Mouse (Mus musculus) kidney, adult 11 months (tissue): ENCODE results near the gene Mfap2.
A peak's percentile ranks its signal among the peaks of the same experiment; 100 is the strongest.

Source experiments
- DNase-seq: peaks from one replicate; pipeline ENCODE4 v3.0.0; 2022

The Mfap2 gene

DNA sequence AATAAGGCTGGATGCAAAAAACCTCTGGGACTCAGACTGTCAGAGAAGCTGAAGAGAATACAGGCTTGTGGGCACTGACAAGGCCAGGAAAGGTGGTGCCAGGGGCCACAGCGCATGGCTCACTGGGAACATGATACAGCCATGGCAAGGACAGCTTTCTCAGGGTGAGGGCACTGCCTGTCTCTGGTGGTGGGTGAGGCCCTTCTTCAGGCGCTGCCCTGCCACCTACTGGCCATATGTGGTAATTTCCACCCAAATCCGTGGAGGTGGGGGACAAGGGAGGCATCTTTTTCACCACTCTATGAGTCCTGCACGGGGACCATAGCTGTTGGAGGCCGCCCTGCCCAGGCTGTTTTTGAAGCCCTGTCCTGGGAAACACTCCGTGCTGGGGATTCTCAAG, 21.5 kb downstream of the Mfap2 start:
- DNase-seq = peak; percentile 48

GRCm38 (mm10) chr4:141033606-141034549, 23.7 kb downstream of the Mfap2 start:
- peak; percentile 87 for DNase-seq

DNA sequence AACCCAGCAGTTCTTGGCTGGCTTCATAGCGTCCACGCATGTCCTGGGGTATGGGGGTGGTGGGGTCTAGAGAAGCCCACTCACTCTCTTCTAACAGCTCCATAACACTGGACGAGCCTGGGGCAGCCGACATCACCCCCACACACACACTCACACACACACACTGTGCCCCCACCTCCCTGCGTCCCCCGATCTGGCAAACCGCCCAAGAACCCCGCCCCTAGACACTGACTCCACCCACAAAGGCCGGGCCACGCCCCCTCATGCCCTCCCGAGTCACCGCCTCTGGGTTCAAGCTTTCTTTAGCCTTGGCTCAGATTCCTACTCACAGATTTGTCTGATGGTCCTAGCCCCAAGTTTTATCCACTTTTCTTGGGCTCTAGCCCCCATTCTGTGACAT, 30.9 kb downstream of the Mfap2 start:
- DNase-seq = no peak

GRCm38 (mm10) chr4:141044816-141045215, 34.6 kb downstream of the Mfap2 start:
- DNase-seq = no peak

DNA sequence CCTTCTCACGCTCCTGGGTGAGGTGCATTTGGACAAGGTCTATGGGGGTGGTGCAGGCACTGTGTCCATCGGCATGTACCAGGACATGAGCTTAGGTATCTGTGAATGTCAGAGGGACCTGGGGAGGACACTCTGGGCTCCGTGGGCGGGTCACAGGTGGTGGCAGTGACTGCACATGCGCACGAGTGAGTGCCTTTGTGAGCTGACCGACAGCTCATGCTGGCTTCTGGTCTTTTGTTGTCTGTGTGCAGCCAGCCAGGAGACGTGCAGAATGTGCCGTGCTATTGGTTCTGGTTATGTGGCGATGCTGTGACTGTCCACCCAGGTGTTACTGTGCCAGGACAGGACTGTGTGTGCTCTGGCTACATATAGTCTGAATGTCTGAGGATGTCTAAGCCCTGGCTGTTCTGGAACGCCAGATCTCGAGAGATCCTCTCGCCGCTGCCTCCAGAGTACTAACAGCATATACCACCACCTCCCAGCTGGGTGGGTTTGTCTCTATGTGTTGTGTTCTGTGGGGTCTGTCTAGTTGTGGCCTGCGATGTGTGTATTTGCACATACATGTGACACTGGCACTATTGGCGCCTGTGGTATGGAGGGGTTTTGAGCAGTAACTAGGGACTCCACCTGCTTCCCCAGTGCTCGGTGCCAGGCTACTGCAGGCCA, 38.7 kb downstream of the Mfap2 start:
- DNase-seq = no peak

DNA sequence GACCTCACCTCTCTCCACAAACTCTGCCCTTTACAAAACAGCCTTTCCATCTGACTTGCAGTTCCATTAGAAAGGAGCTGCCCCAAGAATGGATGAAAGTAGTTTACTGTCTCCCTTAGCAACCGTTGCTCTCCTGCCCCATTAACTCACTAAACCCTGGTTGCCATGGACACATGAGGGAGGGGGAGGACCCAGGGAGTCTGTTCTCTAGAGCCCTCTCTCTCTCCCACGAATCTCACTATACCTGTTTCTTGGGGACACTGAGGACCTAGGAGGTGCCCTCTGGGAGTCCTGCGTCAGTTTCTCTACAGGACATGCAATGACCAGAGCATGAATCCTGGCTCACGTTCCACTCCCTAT, 39.2 kb downstream of the Mfap2 start:
- DNase-seq = peak; percentile 53

GRCm38 (mm10) chr4:141052442-141052841, 42.2 kb downstream of the Mfap2 start:
- no peak for DNase-seq

- peak; percentile 79 for DNase-seq
Observed at GRCm38 (mm10) chr4:141053138-141053537, 42.9 kb downstream of the Mfap2 start.

DNA sequence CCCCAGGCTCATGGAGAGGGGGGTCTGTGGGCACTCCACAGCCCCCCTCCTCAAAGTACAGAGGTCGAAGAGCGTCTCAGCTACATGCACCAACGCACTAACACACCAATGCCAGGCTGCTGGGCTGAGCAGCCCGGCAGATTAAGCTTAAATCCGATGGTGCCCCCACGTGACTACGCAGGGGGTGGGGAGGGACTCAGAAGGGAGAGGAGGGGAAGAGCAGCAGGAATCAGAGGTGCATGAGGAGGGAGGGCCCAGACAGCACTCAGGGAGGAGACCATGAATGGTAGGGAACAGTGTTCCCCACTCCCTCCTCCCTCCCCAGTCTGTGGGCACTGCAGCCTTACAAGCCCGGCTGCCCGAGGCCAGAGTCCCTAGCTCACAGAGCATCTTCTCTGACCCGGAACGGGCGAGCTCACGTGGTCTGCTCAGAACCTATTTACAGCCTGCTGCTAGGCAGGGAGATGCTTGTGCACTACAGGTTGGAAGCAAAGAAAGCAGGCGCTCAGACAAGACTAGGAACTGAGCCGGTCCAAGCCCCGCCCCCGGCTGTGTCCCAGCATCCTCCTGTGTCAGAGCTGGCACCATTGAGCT, 43.4 kb downstream of the Mfap2 start:
- DNase-seq = peak; percentile 99

- DNase-seq = no peak
Observed at GRCm38 (mm10) chr4:141056970-141057369, 46.8 kb downstream of the Mfap2 start.

DNA sequence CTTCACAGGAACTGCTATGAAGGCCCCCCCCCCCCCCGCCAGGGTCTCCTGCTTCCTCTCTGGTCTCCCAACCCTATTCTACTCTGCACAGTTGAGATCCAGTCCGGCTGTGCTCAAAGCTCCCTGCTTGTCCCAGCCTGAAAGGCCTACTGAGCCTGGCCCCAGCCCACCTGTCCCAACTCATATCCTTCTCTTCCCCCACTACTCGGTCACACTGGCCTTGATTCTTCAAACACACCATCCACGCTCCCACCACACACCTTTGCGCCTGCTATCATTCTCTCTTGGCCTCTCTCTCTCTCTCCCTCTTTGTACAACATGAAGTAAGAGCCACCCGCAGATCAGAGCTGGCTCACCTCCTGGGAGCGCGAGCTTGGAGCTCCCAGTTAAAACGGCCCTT, 48.6 kb downstream of the Mfap2 start:
- no peak for DNase-seq

DNA sequence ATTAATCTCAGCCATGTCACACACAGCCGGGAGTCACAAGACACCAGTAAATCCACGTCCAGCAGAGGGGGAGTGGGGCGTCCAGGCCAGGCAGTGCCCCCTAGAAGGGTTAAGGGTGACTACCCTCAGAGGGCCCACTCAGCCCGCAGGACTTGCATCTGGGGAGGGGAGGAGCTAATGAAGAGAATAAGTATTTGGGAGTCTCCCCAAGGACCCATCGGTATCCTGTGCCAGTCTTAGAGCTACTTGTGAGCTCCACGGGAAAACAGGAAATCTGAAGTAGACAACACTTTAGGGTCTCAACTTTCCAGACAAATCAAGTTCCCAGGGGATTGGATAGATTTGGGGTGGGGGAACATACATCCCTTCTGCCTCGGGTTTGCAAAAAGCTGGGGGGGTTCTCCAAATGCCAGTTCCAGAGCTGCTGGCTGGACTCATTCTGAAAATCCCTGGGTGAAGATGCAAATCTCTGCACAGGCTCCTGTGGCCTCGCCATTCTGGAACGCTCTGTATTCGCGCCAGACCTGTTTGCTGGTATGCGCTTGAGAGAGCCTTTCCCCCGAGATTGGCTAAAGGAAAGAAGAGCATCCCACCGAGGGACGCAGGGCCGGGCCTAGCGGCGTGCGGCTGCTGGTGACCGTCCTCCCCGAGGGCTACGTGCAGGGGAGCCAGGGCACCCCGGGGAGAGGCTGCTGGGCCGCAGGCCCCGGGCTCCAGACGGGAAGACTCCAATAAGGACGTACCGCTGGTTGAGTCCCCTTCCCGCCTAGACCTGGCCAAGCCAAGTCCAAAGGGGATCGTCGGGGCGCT, 49.6 kb downstream of the Mfap2 start:
- DNase-seq = no peak

DNA sequence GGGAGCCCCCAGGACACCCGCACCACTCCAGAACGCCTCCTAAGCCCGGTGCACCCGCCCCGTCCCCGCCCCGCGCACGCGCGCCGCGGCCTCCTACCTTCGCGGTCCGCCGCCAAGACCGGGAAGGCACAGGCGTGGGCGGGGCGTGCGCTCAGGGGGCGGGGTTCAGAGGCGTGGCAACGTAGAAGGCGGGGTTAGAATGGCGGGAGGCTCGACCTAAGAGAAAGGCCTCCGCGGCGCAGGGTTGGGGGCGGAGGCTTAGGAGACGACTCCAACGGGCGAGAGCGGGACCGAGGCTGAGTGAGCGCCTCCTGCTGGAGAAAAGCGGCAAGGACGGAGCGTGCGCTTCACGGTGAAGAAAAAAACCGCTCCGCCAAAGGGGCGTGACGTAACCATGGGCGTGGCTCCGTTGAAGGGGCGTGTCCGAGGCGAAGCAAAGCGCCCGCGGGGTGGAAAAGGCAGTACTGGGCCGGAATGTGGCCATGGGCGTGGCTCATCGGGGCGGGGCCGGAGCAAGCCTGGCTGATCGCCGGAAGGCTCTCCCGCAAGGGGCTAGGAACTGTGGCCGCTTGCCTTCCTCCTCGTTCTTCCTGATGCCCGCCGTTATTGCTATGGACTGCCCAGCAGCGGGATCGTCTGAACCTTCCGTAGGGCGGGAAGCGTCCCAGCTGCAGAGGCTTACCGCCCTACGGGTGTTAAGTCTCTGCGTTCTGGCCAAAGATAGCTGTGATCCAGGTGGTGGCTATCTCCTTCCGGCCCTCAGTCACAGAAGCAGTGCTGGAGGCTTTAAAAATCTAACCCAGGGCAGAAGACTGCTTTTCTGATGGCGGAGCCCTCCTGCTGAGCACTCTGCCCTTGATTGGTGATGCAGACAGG, 50.4 kb downstream of the Mfap2 start, which contains the start of gene Crocc:
Gene Crocc (minus strand): TSS at position 125 of the 876 bp plus-strand sequence.
- peak; percentile 99 for DNase-seq

DNA sequence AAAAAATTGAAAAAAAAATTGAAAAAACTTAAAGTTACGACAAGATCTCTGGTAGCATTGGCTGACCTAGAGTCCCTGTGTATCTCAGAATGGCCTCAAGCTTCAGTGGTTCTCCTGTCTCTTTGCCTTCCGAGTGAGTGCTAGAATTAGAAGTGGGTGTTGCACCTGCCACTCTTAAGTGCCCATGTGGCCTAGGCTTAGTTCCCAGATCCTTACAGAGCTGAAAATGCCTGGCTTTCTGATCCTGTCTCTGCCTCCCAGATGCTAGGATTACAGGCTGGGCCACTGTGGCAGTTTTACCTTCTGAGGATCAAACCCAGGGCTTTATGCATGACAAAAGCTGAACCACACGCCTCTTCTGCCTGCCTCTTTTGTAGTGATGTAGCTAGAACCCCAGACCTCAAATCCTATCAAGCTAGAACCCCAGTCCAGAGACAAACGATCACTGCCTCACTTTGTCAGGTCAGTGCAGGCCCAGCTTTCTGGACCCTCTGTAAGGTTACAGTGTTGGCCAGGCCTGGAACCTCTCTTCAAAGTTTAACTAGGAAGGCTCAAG, 54.0 kb downstream of the Mfap2 start:
- DNase-seq = no peak

GRCm38 (mm10) chr4:141065123-141065522, 54.9 kb downstream of the Mfap2 start:
- DNase-seq = peak; percentile 78
